20 mouse cellular contexts compared by ENCODE assay signal in the genomic region with DNA sequence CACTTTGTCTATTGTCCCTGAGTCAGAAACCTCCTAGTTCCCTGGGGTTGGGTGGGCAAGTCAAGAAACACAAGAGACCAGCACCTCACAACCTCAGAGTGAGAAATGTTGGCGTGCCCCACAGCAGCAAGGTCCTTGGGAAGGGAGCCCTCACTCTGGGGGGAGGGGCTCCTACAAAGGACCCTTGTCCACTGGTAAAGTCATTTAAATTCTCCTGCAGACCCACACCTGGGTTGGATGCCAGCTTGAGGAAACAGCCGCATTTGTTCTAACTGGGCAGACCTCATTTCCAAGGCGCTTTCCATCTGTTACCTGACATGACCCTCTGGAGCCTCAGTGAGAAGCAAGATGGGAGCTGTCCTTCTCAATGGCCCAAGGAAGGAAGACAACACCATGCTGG.
DNase-seq lines count a peak whose midpoint lies in the region; ATAC-seq and TF ChIP-seq lines count a peak whose summit lies in the region.
"Had no signal": no experiment of that assay in that cellular context is flagged by ENCODE, and none has a peak within 500 bp of the region (broad histone marks: within the 10 kb centered on the region; RNA-seq: fewer than 3 reads in every experiment).

No protein-coding gene starts in this region.

- H3K4me2 ChIP-seq in hindbrain, postnatal 0 days (ENCODE audit: low read depth, low read length), result no peak overlapping the region
- H3K4me2 ChIP-seq in hindbrain, embryonic 12.5 days (replicated peaks), result no peak overlapping the region
- H3K4me2 ChIP-seq: embryonic facial prominence, embryonic 12.5 days; heart, embryonic 13.5 days; liver, embryonic 15.5 days had no signal

- WGBS in hindbrain, postnatal 0 days, result 55% methylated on average over 3 of the region's 3 CpGs
- 76% methylated on average over 3 of the region's 3 CpGs for WGBS in hindbrain, embryonic 12.5 days

- DNase-seq in cerebellum, adult 9-11 months, result peak; percentile 30
- DNase-seq in cerebellum, adult 9-10 months, result no peak
- peak; percentile 46 for DNase-seq in hindbrain, postnatal 0 days (ENCODE audit: low spot score)
- peak; percentile 29 to 54 for DNase-seq in left cerebral cortex, postnatal 25 days (ENCODE audit: low spot score in 2 of 2)
- DNase-seq in adipocyte (ENCODE audit: low spot score), result no peak
- DNase-seq in thymus, postnatal 36 days, result no peak
- DNase-seq: adrenal gland, adult 8-10 months; gastrocnemius, adult 2 months; heart, postnatal 4 days; kidney, adult 9 months; kidney, postnatal 4 days; lung, postnatal 10 days; retina, postnatal 1 day had no signal

- H3K9me3 ChIP-seq in hindbrain, postnatal 0 days (ENCODE audit: low read length), result no peaks in the 10 kb centered on the region
- H3K9me3 ChIP-seq in hindbrain, embryonic 12.5 days (replicated peaks), result no peaks in the 10 kb centered on the region
- H3K9me3 ChIP-seq in E14TG2a.4 (ENCODE audit: low read length), result no peaks in the 10 kb centered on the region
- H3K9me3 ChIP-seq: embryonic facial prominence, embryonic 12.5 days; heart, embryonic 13.5 days; liver, embryonic 15.5 days had no signal

- H3K4me1 ChIP-seq in hindbrain, postnatal 0 days (ENCODE audit: insufficient read depth, low read length), result peaks cover 41% of the 10 kb centered on the region
- H3K4me1 ChIP-seq in hindbrain, embryonic 12.5 days, result peaks cover 60% of the 10 kb centered on the region
- peaks cover 96% of the 10 kb centered on the region for H3K4me1 ChIP-seq in E14TG2a.4 (replicated peaks; ENCODE audit: low read depth, low read length)
- H3K4me1 ChIP-seq: liver, embryonic 15.5 days had no signal

- no peaks in the 10 kb centered on the region for H3K36me3 ChIP-seq in hindbrain, postnatal 0 days (ENCODE audit: insufficient read depth, low read length)
- no peaks in the 10 kb centered on the region for H3K36me3 ChIP-seq in hindbrain, embryonic 12.5 days
- peaks cover 41% of the 10 kb centered on the region for H3K36me3 ChIP-seq in E14TG2a.4 (ENCODE audit: insufficient read depth, low read length)
- H3K36me3 ChIP-seq: embryonic facial prominence, embryonic 12.5 days; heart, embryonic 13.5 days; liver, embryonic 15.5 days had no signal

- no peak overlapping the region for H3K9ac ChIP-seq in hindbrain, postnatal 0 days (replicated peaks; ENCODE audit: low read length)
- H3K9ac ChIP-seq in hindbrain, embryonic 12.5 days, result no peak overlapping the region
- H3K9ac ChIP-seq: embryonic facial prominence, embryonic 12.5 days; heart, embryonic 13.5 days; liver, embryonic 15.5 days had no signal

- H3K4me3 ChIP-seq in hindbrain, postnatal 0 days (ENCODE audit: low read length), result no peak overlapping the region
- H3K4me3 ChIP-seq in hindbrain, embryonic 12.5 days, result no peak overlapping the region
- 0 out of 2 replicates have a peak overlapping the region, but pooled peaks have one; percentile 7 for H3K4me3 ChIP-seq in E14TG2a.4 (replicated peaks; ENCODE audit: low read length)
- H3K4me3 ChIP-seq: embryonic facial prominence, embryonic 12.5 days; gastrocnemius, adult 2 months; heart, embryonic 13.5 days; liver, embryonic 15.5 days had no signal

- peak; percentile 11; the same call in 1 of the 2 replicates for ATAC-seq in hindbrain, postnatal 0 days
- no peak for ATAC-seq in hindbrain, embryonic 12.5 days (ENCODE audit: low FRiP score)
- ATAC-seq: inflammation-experienced regulatory T-cells, adult 6 months; midbrain, embryonic 16.5 days had no signal

- intact Hi-C loops in left cerebral cortex, postnatal 25 days (cut with DNase I), result loop anchor here (2.0 to 5.0 kb wide), 2 partner anchors 97 to 108 kb away; no protein-coding TSS in a partner anchor

- TF ChIP-seq CTCF in hindbrain, postnatal 0 days (IDR thresholded peaks at IDR 0.05; ENCODE audit: low read depth), result no peak
- TF ChIP-seq CTCF in E14TG2a.4 (conservative IDR thresholded peaks at IDR 0.05; ENCODE audit: low read length), result no peak

- H3K27me3 ChIP-seq in hindbrain, postnatal 0 days (ENCODE audit: insufficient read depth, low read length), result 0 out of 2 replicates have a peak, but pooled peaks cover 5% of the 10 kb centered on the region
- H3K27me3 ChIP-seq in hindbrain, embryonic 12.5 days, result peaks cover 4% of the 10 kb centered on the region; the same call in 1 of the 2 replicates
- H3K27me3 ChIP-seq in E14TG2a.4 (ENCODE audit: insufficient read depth, low read length), result no peaks in the 10 kb centered on the region
- H3K27me3 ChIP-seq: embryonic facial prominence, embryonic 12.5 days; liver, embryonic 15.5 days had no signal

- H3K27ac ChIP-seq in hindbrain, postnatal 0 days, result no peak overlapping the region
- H3K27ac ChIP-seq in hindbrain, embryonic 12.5 days, result no peak overlapping the region
- H3K27ac ChIP-seq: embryonic facial prominence, embryonic 12.5 days; gastrocnemius, adult 2 months; heart, embryonic 13.5 days; liver, embryonic 15.5 days had no signal

Comparison
In these comparisons a context has a peak if more than half of its experiments do, and no peak if none do; other contexts are left out.
1. DNase-seq: peak in cerebellum, adult 9-11 months (single experiment), hindbrain, postnatal 0 days (single experiment) and left cerebral cortex, postnatal 25 days (2 of 2); none in cerebellum, adult 9-10 months (single experiment), adipocyte (single experiment) and thymus, postnatal 36 days (0 of 2).